Mouse (Mus musculus): ENCODE data around the gene Mad1l1.

GRCm38 (mm10) chr5:139970186-139970631, 351.1 kb downstream of the Mad1l1 start:
- TF ChIP-seq POLR2A (IDR thresholded peaks at IDR 0.05; ENCODE audit: borderline replicate concordance, extremely low read depth, insufficient read depth, insufficient read length, poor library complexity, severe bottlenecking) (no peak), CTCF (IDR thresholded peaks at IDR 0.05; ENCODE audit: borderline replicate concordance, extremely low read depth, insufficient read depth, insufficient read length) (peak; percentile 45; the same call in 1 of the 2 replicates)
